Mouse (Mus musculus) spleen, adult 2 months (tissue): ENCODE measurements at regions not wholly inside any gene's neighbourhood (a gene's known extent, or its start where the extent isn't known, plus 50 kb on each side); places are given as distances from the start of the nearest gene placed in this dataset.

Experiments
- DNase-seq, 2 experiments: peaks; one replicate each; pipeline versions ENCODE4 v3.0.0 to v3.0.0-alpha.2; 2012 to 2021; ENCODE audit warnings: low spot score in 2 of 2, low read depth in 1 of 2
- H3K27ac ChIP-seq: fragments of 200-500 bp; 2 replicates; pipeline ENCODE4 v1.5.1; 2012; ENCODE audit warnings: low read length, inconsistent platforms; ENCODE audit not compliant: insufficient read depth
- H3K27me3 ChIP-seq: fragments of 200-500 bp; 2 replicates; pipeline ENCODE4 v1.6.1; 2012; ENCODE audit warnings: mild to moderate bottlenecking, moderate library complexity, low read length, inconsistent platforms; ENCODE audit not compliant: control insufficient read depth, insufficient read depth
- H3K36me3 ChIP-seq: fragments of 200-500 bp; 2 replicates; pipeline ENCODE4 v1.6.1; 2012; ENCODE audit warnings: mild to moderate bottlenecking, low read length, inconsistent platforms; ENCODE audit not compliant: control insufficient read depth, insufficient read depth
- H3K4me1 ChIP-seq: fragments of 200-500 bp; 2 replicates; pipeline ENCODE4 v1.6.1; 2011; ENCODE audit warnings: inconsistent platforms; ENCODE audit not compliant: control insufficient read depth, insufficient read depth, insufficient read length
- H3K4me3 ChIP-seq: fragments of 200-500 bp; 2 replicates; pipeline ENCODE4 v1.5.1; 2011; ENCODE audit warnings: mild to moderate bottlenecking, inconsistent platforms; ENCODE audit not compliant: insufficient read depth, insufficient read length; ENCODE audit errors: extremely low read depth
- CTCF ChIP-seq: fragments of 200-500 bp; IDR thresholded peaks from 2 replicates; pipeline ENCODE4 v1.5.1; 2011; ENCODE audit warnings: mild to moderate bottlenecking, inconsistent platforms; ENCODE audit not compliant: insufficient read depth, insufficient read length, insufficient replicate concordance; ENCODE audit errors: extremely low read depth
- POLR2A ChIP-seq: fragments of 200-500 bp; IDR thresholded peaks from 2 replicates; pipeline ENCODE4 v1.6.1; 2011; ENCODE audit warnings: low read depth, low read length, inconsistent platforms
- WGBS: fragments of 180-500 bp; shearing (Covaris S2); methylation state at CpG from one replicate; pipeline ENCODE4 v1.1.7; 2018; 5-methylcytosine and 5-hydroxymethylcytosine counted together

- no peaks in the 10 kb centered on the region for H3K36me3 ChIP-seq
- TF ChIP-seq POLR2A (no peak), CTCF (no peak)
- H3K27ac ChIP-seq, result no peak overlapping the region
- WGBS, result 72% methylated on average over 2 of the region's 2 CpGs
- no peak for DNase-seq
- H3K4me3 ChIP-seq, result no peak overlapping the region
- no peaks in the 10 kb centered on the region for H3K4me1 ChIP-seq
- H3K27me3 ChIP-seq, result no peaks in the 10 kb centered on the region
Measured at GRCm38 (mm10) chrX:142585281-142585680, 95.9 kb upstream of the Tmem164 start.

GRCm38 (mm10) chrX:142599377-142599776 is 81.8 kb upstream of the Tmem164 start:
- Histone ChIP-seq H3K4me1 (no peaks in the 10 kb centered on the region), H3K4me3 (no peak overlapping the region), H3K36me3 (no peaks in the 10 kb centered on the region), H3K27ac (no peak overlapping the region), H3K27me3 (no peaks in the 10 kb centered on the region)
- 89% methylated on average over 2 of the region's 2 CpGs for WGBS
- no peak for DNase-seq
- no peak for TF ChIP-seq POLR2A
- no peak for TF ChIP-seq CTCF

GRCm38 (mm10) chrX:142600782-142601181 is 80.4 kb upstream of the Tmem164 start:
- TF ChIP-seq CTCF (no peak), POLR2A (no peak)
- DNase-seq, result no peak
- H3K27ac ChIP-seq, result no peak overlapping the region
- H3K36me3 ChIP-seq, result no peaks in the 10 kb centered on the region
- H3K4me3 ChIP-seq, result no peak overlapping the region
- WGBS, result 76% methylated on average over 1 of the region's 1 CpGs
- H3K27me3 ChIP-seq, result no peaks in the 10 kb centered on the region
- H3K4me1 ChIP-seq, result no peaks in the 10 kb centered on the region

GRCm38 (mm10) chrX:142605088-142605487 is 76.1 kb upstream of the Tmem164 start:
- H3K27ac ChIP-seq, result no peak overlapping the region
- DNase-seq, result no peak
- no peaks in the 10 kb centered on the region for H3K36me3 ChIP-seq
- TF ChIP-seq CTCF, result no peak
- no peak for TF ChIP-seq POLR2A
- no peaks in the 10 kb centered on the region for H3K4me1 ChIP-seq
- no peaks in the 10 kb centered on the region for H3K27me3 ChIP-seq
- H3K4me3 ChIP-seq, result no peak overlapping the region
- 82% methylated on average over 3 of the region's 3 CpGs for WGBS

- Histone ChIP-seq H3K4me1 (no peaks in the 10 kb centered on the region), H3K27me3 (no peaks in the 10 kb centered on the region), H3K4me3 (no peak overlapping the region), H3K27ac (no peak overlapping the region), H3K36me3 (no peaks in the 10 kb centered on the region)
- TF ChIP-seq CTCF, result no peak
- no peak for TF ChIP-seq POLR2A
- DNase-seq, result no peak
- WGBS, result 92% methylated on average over 8 of the region's 8 CpGs
Measured at GRCm38 (mm10) chrX:142606595-142607205, 74.5 kb upstream of the Tmem164 start.

- Histone ChIP-seq H3K27ac (no peak overlapping the region), H3K4me1 (no peaks in the 10 kb centered on the region), H3K36me3 (no peaks in the 10 kb centered on the region), H3K4me3 (no peak overlapping the region), H3K27me3 (no peaks in the 10 kb centered on the region)
- WGBS, result 84% methylated on average over 11 of the region's 11 CpGs
- DNase-seq, result no peak
- TF ChIP-seq CTCF, result no peak
- no peak for TF ChIP-seq POLR2A
Measured at GRCm38 (mm10) chrX:142616189-142616872, 64.9 kb upstream of the Tmem164 start.

- WGBS, result 35% methylated on average over 1 of the region's 1 CpGs
- TF ChIP-seq CTCF (no peak), POLR2A (no peak)
- H3K4me1 ChIP-seq, result no peaks in the 10 kb centered on the region
- DNase-seq, result no peak
- H3K27ac ChIP-seq, result no peak overlapping the region
- no peak overlapping the region for H3K4me3 ChIP-seq
- H3K27me3 ChIP-seq, result no peaks in the 10 kb centered on the region
- H3K36me3 ChIP-seq, result no peaks in the 10 kb centered on the region
Measured at GRCm38 (mm10) chrX:142618389-142618788, 62.8 kb upstream of the Tmem164 start.
